Mouse (Mus musculus) kidney, embryonic 15.5 days (tissue): ENCODE measurements around the gene Cotl1. TPM values are rescaled to one million over a fixed set of nuclear protein-coding genes. Genes with fewer than 3 reads are reported as not detected.
A peak's percentile ranks its signal among the peaks of the same experiment; 100 is the strongest.

Source experiments
- ATAC-seq: fragments of 200-750 bp; cut with Nextera tagmentation; replicated peaks from 2 replicates; pipeline ENCODE4 v1.8.0; 2017; ENCODE audit warnings: moderate TSS enrichment; ENCODE audit not compliant: low FRiP score
- H3K27ac ChIP-seq: fragments of 300-500 bp; sonication (generic); 2 replicates; pipeline ENCODE4 v1.5.1; 2015; ENCODE audit warnings: mild to moderate bottlenecking, inconsistent platforms
- H3K27me3 ChIP-seq: fragments of 300-500 bp; sonication (generic); 2 replicates; pipeline ENCODE4 v1.6.1; 2015; ENCODE audit warnings: inconsistent platforms
- H3K36me3 ChIP-seq: fragments of 300-500 bp; sonication (generic); 2 replicates; pipeline ENCODE4 v1.6.1; 2015; ENCODE audit warnings: inconsistent platforms
- H3K4me1 ChIP-seq: fragments of 300-500 bp; sonication (generic); 2 replicates; pipeline ENCODE4 v1.6.1; 2015; ENCODE audit warnings: inconsistent platforms
- H3K4me2 ChIP-seq: fragments of 300-500 bp; sonication (generic); 2 replicates; pipeline ENCODE4 v1.6.1; 2015; ENCODE audit warnings: moderate library complexity, mild to moderate bottlenecking, inconsistent platforms
- H3K4me3 ChIP-seq: fragments of 300-500 bp; sonication (generic); replicated peaks from 2 replicates; pipeline ENCODE4 v1.5.1; 2015; ENCODE audit warnings: mild to moderate bottlenecking, inconsistent platforms
- H3K9ac ChIP-seq: fragments of 300-500 bp; sonication (generic); 2 replicates; pipeline ENCODE4 v1.6.1; 2015; ENCODE audit warnings: mild to moderate bottlenecking, inconsistent platforms
- H3K9me3 ChIP-seq: fragments of 300-500 bp; sonication (generic); replicated peaks from 2 replicates; pipeline ENCODE4 v1.6.1; 2016; ENCODE audit warnings: inconsistent platforms
- WGBS: fragments of 180-500 bp; shearing (Covaris S2); methylation state at CpG from one replicate; pipeline ENCODE4 v1.1.7; 2015; ENCODE audit warnings: mixed read lengths; 5-methylcytosine and 5-hydroxymethylcytosine counted together
- polyA plus RNA-seq: library from polyadenylated mRNA; unstranded; fragments of >200 nt; fragmentation: Nextera tagmentation; extraction: Ambion mirVana; gene quantifications from 2 replicates; pipeline ENCODE4 v1.2.1, GENCODE M21; 2015

The Cotl1 gene
- polyA plus RNA-seq = 99.2 and 138 TPM in 2 replicates

GRCm38 (mm10) chr8:119840275-119840808 is at the start of gene Cotl1:
Cotl1 (minus strand) TSS chr8:119840544.
- H3K27ac ChIP-seq = peak within 1 kb of the TSS; percentile 79
- H3K4me2 ChIP-seq = peak within 1 kb of the TSS; percentile 83
- 0% methylated on average over 57 of the region's 57 CpGs for WGBS
- no peaks in the 10 kb centered on the region for H3K9me3 ChIP-seq
- H3K36me3 ChIP-seq = 0 out of 2 replicates have a peak, but pooled peaks cover 2% of the 10 kb centered on the region
- peak; percentile 92 for ATAC-seq
- peak within 1 kb of the TSS; percentile 65 for H3K4me3 ChIP-seq
- H3K9ac ChIP-seq = peak within 1 kb of the TSS; percentile 64
- H3K4me1 ChIP-seq = peaks cover 58% of the 10 kb centered on the region
- H3K27me3 ChIP-seq = peaks cover 5% of the 10 kb centered on the region; the same call in 1 of the 2 replicates

- Histone ChIP-seq H3K36me3 (no peaks in the 10 kb centered on the region), H3K4me3 (no peak overlapping the region), H3K4me1 (peaks cover 8% of the 10 kb centered on the region; the same call in 1 of the 2 replicates), H3K27ac (no peak overlapping the region), H3K27me3 (no peaks in the 10 kb centered on the region), H3K9me3 (no peaks in the 10 kb centered on the region), H3K4me2 (no peak overlapping the region), H3K9ac (no peak overlapping the region)
- 70% methylated on average over 4 of the region's 4 CpGs for WGBS
- ATAC-seq = no peak
These were observed 47.7 kb upstream of the Cotl1 start for GRCm38 (mm10) chr8:119888012-119888411.

- no peak overlapping the region for H3K27ac ChIP-seq
- H3K9ac ChIP-seq = no peak overlapping the region
- H3K9me3 ChIP-seq = no peaks in the 10 kb centered on the region
- H3K36me3 ChIP-seq = no peaks in the 10 kb centered on the region
- peaks cover 8% of the 10 kb centered on the region; the same call in 1 of the 2 replicates for H3K4me1 ChIP-seq
- H3K4me2 ChIP-seq = no peak overlapping the region
- H3K4me3 ChIP-seq = no peak overlapping the region
- H3K27me3 ChIP-seq = no peaks in the 10 kb centered on the region
- no peak for ATAC-seq
- WGBS = 93% methylated on average over 3 of the region's 3 CpGs
These were observed 46.8 kb upstream of the Cotl1 start for GRCm38 (mm10) chr8:119887130-119887529.

GRCm38 (mm10) chr8:119885612-119886011 is 45.3 kb upstream of the Cotl1 start:
- Histone ChIP-seq H3K9me3 (no peaks in the 10 kb centered on the region), H3K27ac (peak overlapping the region; percentile 72), H3K27me3 (no peaks in the 10 kb centered on the region), H3K4me2 (no peak overlapping the region; the same call in 1 of the 2 replicates), H3K9ac (no peak overlapping the region), H3K4me3 (no peak overlapping the region), H3K36me3 (no peaks in the 10 kb centered on the region), H3K4me1 (peaks cover 16% of the 10 kb centered on the region; the same call in 1 of the 2 replicates)
- 34% methylated on average over 3 of the region's 3 CpGs for WGBS
- peak; percentile 91 for ATAC-seq

GRCm38 (mm10) chr8:119883281-119883680 is 42.9 kb upstream of the Cotl1 start:
- Histone ChIP-seq H3K27ac (no peak overlapping the region), H3K4me3 (no peak overlapping the region), H3K9ac (no peak overlapping the region), H3K27me3 (no peaks in the 10 kb centered on the region), H3K9me3 (no peaks in the 10 kb centered on the region), H3K36me3 (peaks cover 4% of the 10 kb centered on the region; the same call in 1 of the 2 replicates), H3K4me2 (no peak overlapping the region), H3K4me1 (peaks cover 16% of the 10 kb centered on the region; the same call in 1 of the 2 replicates)
- WGBS = 89% methylated on average over 7 of the region's 7 CpGs
- ATAC-seq = no peak

- peaks cover 7% of the 10 kb centered on the region; the same call in 1 of the 2 replicates for H3K36me3 ChIP-seq
- no peak overlapping the region for H3K4me3 ChIP-seq
- H3K27ac ChIP-seq = peak overlapping the region; percentile 68; the same call in 1 of the 2 replicates
- no peaks in the 10 kb centered on the region for H3K27me3 ChIP-seq
- no peak overlapping the region for H3K9ac ChIP-seq
- H3K9me3 ChIP-seq = no peaks in the 10 kb centered on the region
- H3K4me2 ChIP-seq = no peak overlapping the region
- peak; percentile 46; the same call in 1 of the 2 replicates for ATAC-seq
- 53% methylated on average over 8 of the region's 8 CpGs for WGBS
- H3K4me1 ChIP-seq = peaks cover 16% of the 10 kb centered on the region; the same call in 1 of the 2 replicates
These were observed 41.6 kb upstream of the Cotl1 start for GRCm38 (mm10) chr8:119881917-119882316.

GRCm38 (mm10) chr8:119881301-119881700 is 41.0 kb upstream of the Cotl1 start:
- peaks cover 16% of the 10 kb centered on the region; the same call in 1 of the 2 replicates for H3K4me1 ChIP-seq
- WGBS = 79% methylated on average over 6 of the region's 6 CpGs
- H3K36me3 ChIP-seq = peaks cover 13% of the 10 kb centered on the region
- no peak overlapping the region for H3K4me2 ChIP-seq
- no peak overlapping the region for H3K4me3 ChIP-seq
- H3K9ac ChIP-seq = no peak overlapping the region
- ATAC-seq = no peak
- no peaks in the 10 kb centered on the region for H3K27me3 ChIP-seq
- peak overlapping the region; percentile 68 for H3K27ac ChIP-seq
- no peaks in the 10 kb centered on the region for H3K9me3 ChIP-seq

- Histone ChIP-seq H3K27ac (no peak overlapping the region), H3K36me3 (peaks cover 64% of the 10 kb centered on the region), H3K4me1 (no peaks in the 10 kb centered on the region), H3K4me2 (no peak overlapping the region), H3K9me3 (peaks cover 9% of the 10 kb centered on the region), H3K27me3 (no peaks in the 10 kb centered on the region), H3K4me3 (no peak overlapping the region), H3K9ac (no peak overlapping the region)
- WGBS = 97% methylated on average over 1 of the region's 1 CpGs
- no peak for ATAC-seq
These were observed 32.8 kb upstream of the Cotl1 start for GRCm38 (mm10) chr8:119873181-119873580.

- Histone ChIP-seq H3K4me3 (no peak overlapping the region), H3K9me3 (peaks cover 9% of the 10 kb centered on the region), H3K4me1 (no peaks in the 10 kb centered on the region), H3K36me3 (peaks cover 45% of the 10 kb centered on the region), H3K27ac (no peak overlapping the region), H3K27me3 (no peaks in the 10 kb centered on the region), H3K9ac (no peak overlapping the region), H3K4me2 (no peak overlapping the region)
- ATAC-seq = no peak
- 74% methylated on average over 20 of the region's 20 CpGs for WGBS
These were observed 29.3 kb upstream of the Cotl1 start for GRCm38 (mm10) chr8:119869616-119870015.

- peak overlapping the region; percentile 79; the same call in 1 of the 2 replicates for H3K27ac ChIP-seq
- WGBS = 8% methylated on average over 6 of the region's 6 CpGs
- no peak for ATAC-seq
- H3K27me3 ChIP-seq = 0 out of 2 replicates have a peak, but pooled peaks cover 10% of the 10 kb centered on the region
- H3K36me3 ChIP-seq = no peaks in the 10 kb centered on the region
- peak overlapping the region; percentile 94 for H3K4me2 ChIP-seq
- peak overlapping the region; percentile 91 for H3K4me3 ChIP-seq
- peaks cover 19% of the 10 kb centered on the region for H3K4me1 ChIP-seq
- peak overlapping the region; percentile 89 for H3K9ac ChIP-seq
- H3K9me3 ChIP-seq = no peaks in the 10 kb centered on the region
These were observed 22.4 kb upstream of the Cotl1 start for GRCm38 (mm10) chr8:119862749-119863148.

- H3K4me3 ChIP-seq = peak overlapping the region; percentile 91
- ATAC-seq = peak; percentile 77
- H3K9me3 ChIP-seq = no peaks in the 10 kb centered on the region
- WGBS = under 1% methylated on average over 19 of the region's 19 CpGs
- peak overlapping the region; percentile 94 for H3K4me2 ChIP-seq
- peak overlapping the region; percentile 89 for H3K9ac ChIP-seq
- H3K4me1 ChIP-seq = peaks cover 19% of the 10 kb centered on the region
- H3K27ac ChIP-seq = peak overlapping the region; percentile 79
- H3K36me3 ChIP-seq = no peaks in the 10 kb centered on the region
- 0 out of 2 replicates have a peak, but pooled peaks cover 10% of the 10 kb centered on the region for H3K27me3 ChIP-seq
These were observed 22.0 kb upstream of the Cotl1 start for GRCm38 (mm10) chr8:119862390-119862734.

- H3K4me3 ChIP-seq = peak within 1 kb of the TSS; percentile 91
- no peaks in the 10 kb centered on the region for H3K9me3 ChIP-seq
- under 1% methylated on average over 35 of the region's 35 CpGs for WGBS
- no peaks in the 10 kb centered on the region for H3K36me3 ChIP-seq
- peak within 1 kb of the TSS; percentile 94 for H3K4me2 ChIP-seq
- peak within 1 kb of the TSS; percentile 79 for H3K27ac ChIP-seq
- peaks cover 19% of the 10 kb centered on the region for H3K4me1 ChIP-seq
- peak; percentile 97 for ATAC-seq
- peak within 1 kb of the TSS; percentile 89 for H3K9ac ChIP-seq
- H3K27me3 ChIP-seq = 0 out of 2 replicates have a peak, but pooled peaks cover 10% of the 10 kb centered on the region
These were observed 21.5 kb upstream of the Cotl1 start, which contains the start of gene Klhl36 for GRCm38 (mm10) chr8:119861706-119862389. Klhl36 (plus strand) TSS chr8:119862266.
